Mouse (Mus musculus): ENCODE data around the gene Rap2c. TPM values are rescaled to one million over a fixed set of nuclear protein-coding genes. Genes with fewer than 3 reads are reported as not detected.

Gene Rap2c
- polyA plus RNA-seq, 1 experiment from 2014 or later, result 10.9 TPM

DNA sequence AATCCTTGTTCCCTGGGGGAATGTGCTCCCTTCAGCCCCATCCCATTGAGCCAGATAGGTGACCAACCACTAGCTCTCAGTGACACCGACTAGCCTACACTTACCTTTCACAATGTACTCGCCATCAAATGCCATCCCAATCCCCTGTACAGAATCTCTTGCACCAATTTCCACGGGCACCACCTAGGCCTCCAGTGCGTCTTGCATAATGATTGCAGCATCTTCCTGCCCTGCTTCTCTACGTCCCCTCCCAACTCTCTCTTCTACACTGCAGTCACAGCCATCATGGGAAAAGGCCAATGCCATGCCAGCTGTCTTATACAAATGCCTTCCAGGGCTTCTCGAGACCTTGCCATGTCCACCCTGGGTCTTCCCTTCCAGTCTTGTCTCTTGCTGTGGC is 27.9 kb downstream of the Rap2c start:
- no peak overlapping the region for H3K4me2 ChIP-seq (ENCODE audit: low read length)
- H3K9ac ChIP-seq (ENCODE audit: low read depth, low read length), result no peak overlapping the region
- WGBS, result 88% methylated on average over 6 of the region's 6 CpGs
- H3K27me3 ChIP-seq (ENCODE audit: control insufficient read depth, insufficient read depth, low read depth, low read length), result no peaks in the 10 kb centered on the region
- no peaks in the 10 kb centered on the region for H3K9me3 ChIP-seq (replicated peaks; ENCODE audit: control insufficient read depth, low read length, poor library complexity, severe bottlenecking)
- H3K4me3 ChIP-seq (ENCODE audit: low read depth, low read length), result no peak overlapping the region
- no peaks in the 10 kb centered on the region for H3K4me1 ChIP-seq (ENCODE audit: control insufficient read depth, insufficient read depth, low read length)
- no peaks in the 10 kb centered on the region for H3K36me3 ChIP-seq (ENCODE audit: control insufficient read depth, insufficient read depth, low read length)
- no peak for ATAC-seq
- H3K27ac ChIP-seq (ENCODE audit: low read length), result no peak overlapping the region

DNA sequence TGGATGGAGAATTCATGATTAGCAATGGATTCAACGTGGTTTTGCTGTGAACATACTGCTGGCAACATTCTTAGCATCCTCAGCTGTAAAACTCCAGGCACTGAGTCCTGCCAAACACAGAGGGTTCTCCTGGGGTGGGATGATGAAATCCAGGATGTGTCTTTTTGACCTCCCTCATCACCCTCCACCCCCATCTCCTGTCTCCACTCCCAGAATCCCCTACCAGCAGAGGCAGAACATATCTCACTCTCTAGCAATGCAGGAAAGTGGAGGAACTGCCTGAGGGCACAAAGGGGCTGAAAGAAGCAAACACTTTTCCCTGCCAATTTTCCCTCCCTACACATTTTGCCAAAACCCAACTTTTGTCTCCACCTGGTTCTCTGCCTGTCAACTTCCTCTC is 29.2 kb downstream of the Rap2c start:
- 40% methylated on average over 1 of the region's 1 CpGs for WGBS
- no peak for ATAC-seq
- H3K9ac ChIP-seq (ENCODE audit: low read depth, low read length), result no peak overlapping the region
- no peaks in the 10 kb centered on the region for H3K4me1 ChIP-seq (ENCODE audit: control insufficient read depth, insufficient read depth, low read length)
- H3K36me3 ChIP-seq (ENCODE audit: control insufficient read depth, insufficient read depth, low read length), result no peaks in the 10 kb centered on the region
- H3K4me2 ChIP-seq (ENCODE audit: low read length), result no peak overlapping the region
- H3K9me3 ChIP-seq (replicated peaks; ENCODE audit: control insufficient read depth, low read length, poor library complexity, severe bottlenecking), result no peaks in the 10 kb centered on the region
- no peaks in the 10 kb centered on the region for H3K27me3 ChIP-seq (ENCODE audit: control insufficient read depth, insufficient read depth, low read depth, low read length)
- no peak overlapping the region for H3K27ac ChIP-seq (ENCODE audit: low read length)
- H3K4me3 ChIP-seq (ENCODE audit: low read depth, low read length), result no peak overlapping the region

DNA sequence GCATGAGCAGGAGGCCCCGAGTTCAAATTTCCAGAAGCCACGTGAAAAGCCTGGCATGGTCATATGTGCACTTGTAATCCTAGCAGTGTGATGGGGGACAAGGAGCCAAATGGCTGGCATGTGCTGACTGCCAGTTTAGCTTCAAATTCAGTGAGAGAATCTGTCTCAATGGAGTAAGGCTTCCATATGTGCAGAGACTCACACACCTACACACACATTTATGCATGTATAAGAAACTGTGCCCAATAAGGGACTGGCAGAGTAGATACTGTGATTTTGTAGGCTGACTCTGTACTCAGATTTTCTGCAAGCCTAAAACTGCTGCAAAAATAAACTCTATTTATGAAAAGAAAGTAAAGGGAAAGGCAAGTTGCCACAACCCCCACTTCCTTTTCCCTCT is 39.4 kb downstream of the Rap2c start:
- Histone ChIP-seq H3K27me3 (ENCODE audit: control insufficient read depth, insufficient read depth, low read depth, low read length) (no peaks in the 10 kb centered on the region), H3K9me3 (replicated peaks; ENCODE audit: control insufficient read depth, low read length, poor library complexity, severe bottlenecking) (no peaks in the 10 kb centered on the region), H3K36me3 (ENCODE audit: control insufficient read depth, insufficient read depth, low read length) (no peaks in the 10 kb centered on the region), H3K9ac (ENCODE audit: low read depth, low read length) (no peak overlapping the region), H3K27ac (ENCODE audit: low read length) (no peak overlapping the region), H3K4me2 (ENCODE audit: low read length) (no peak overlapping the region), H3K4me1 (ENCODE audit: control insufficient read depth, insufficient read depth, low read length) (no peaks in the 10 kb centered on the region), H3K4me3 (ENCODE audit: low read depth, low read length) (no peak overlapping the region)
- ATAC-seq, result no peak
- 81% methylated on average over 2 of the region's 2 CpGs for WGBS

DNA sequence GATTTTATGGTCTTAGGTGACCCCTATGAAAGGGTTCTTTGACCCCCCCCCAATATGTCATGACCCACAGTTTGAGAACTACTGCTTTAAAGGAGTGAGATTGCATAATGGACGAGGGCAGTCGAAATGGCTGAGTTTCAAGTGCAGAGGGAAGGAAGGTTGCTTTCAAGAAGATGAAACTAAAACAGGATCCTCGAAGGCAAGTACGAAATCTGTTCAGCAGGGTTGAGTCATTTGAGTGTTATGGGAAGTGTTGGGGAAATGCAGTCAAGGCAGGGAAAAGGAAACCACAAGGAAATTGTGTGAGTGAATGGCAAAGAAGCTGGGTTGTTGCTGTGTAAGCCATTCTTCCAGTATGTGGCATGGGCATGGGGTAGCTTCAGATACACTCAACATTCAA is 45.7 kb downstream of the Rap2c start:
- H3K9me3 ChIP-seq (replicated peaks; ENCODE audit: control insufficient read depth, low read length, poor library complexity, severe bottlenecking), result no peaks in the 10 kb centered on the region
- WGBS, result 86% methylated on average over 4 of the region's 4 CpGs
- H3K36me3 ChIP-seq (ENCODE audit: control insufficient read depth, insufficient read depth, low read length), result no peaks in the 10 kb centered on the region

DNA sequence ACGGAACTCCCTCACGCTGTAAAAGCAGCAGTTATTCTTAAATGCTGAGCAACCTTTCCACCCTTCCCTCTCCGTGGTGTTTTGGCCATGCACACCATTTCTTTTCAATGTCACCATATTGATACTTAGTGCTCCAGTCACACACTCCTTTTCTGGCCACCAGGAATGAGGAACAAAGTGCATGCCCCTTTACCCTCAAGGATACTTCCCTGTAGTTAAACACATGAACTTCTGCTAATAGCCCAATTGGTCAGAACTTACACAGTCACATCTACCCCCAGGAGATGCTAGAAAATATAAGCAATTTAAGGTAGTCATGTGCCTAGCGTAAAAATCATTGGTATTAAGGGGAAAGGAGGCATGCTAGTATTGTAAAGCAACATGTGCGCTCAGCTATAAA is 47.9 kb downstream of the Rap2c start:
- Histone ChIP-seq H3K9me3 (replicated peaks; ENCODE audit: control insufficient read depth, low read length, poor library complexity, severe bottlenecking) (no peaks in the 10 kb centered on the region), H3K27me3 (ENCODE audit: control insufficient read depth, insufficient read depth, low read depth, low read length) (no peaks in the 10 kb centered on the region), H3K4me3 (ENCODE audit: low read depth, low read length) (no peak overlapping the region), H3K4me1 (ENCODE audit: control insufficient read depth, insufficient read depth, low read length) (no peaks in the 10 kb centered on the region), H3K9ac (ENCODE audit: low read depth, low read length) (no peak overlapping the region), H3K36me3 (ENCODE audit: control insufficient read depth, insufficient read depth, low read length) (no peaks in the 10 kb centered on the region), H3K27ac (ENCODE audit: low read length) (no peak overlapping the region), H3K4me2 (ENCODE audit: low read length) (no peak overlapping the region)
- 82% methylated on average over 5 of the region's 5 CpGs for WGBS
- ATAC-seq, result no peak

More for the DNA sequence above, 45.7 kb downstream of the Rap2c start:
- H3K9ac ChIP-seq (ENCODE audit: low read depth, low read length), result no peak overlapping the region
- H3K4me3 ChIP-seq (ENCODE audit: low read depth, low read length), result no peak overlapping the region
- no peaks in the 10 kb centered on the region for H3K4me1 ChIP-seq (ENCODE audit: control insufficient read depth, insufficient read depth, low read length)
- H3K27ac ChIP-seq (ENCODE audit: low read length), result no peak overlapping the region
- no peaks in the 10 kb centered on the region for H3K27me3 ChIP-seq (ENCODE audit: control insufficient read depth, insufficient read depth, low read depth, low read length)
- ATAC-seq, result no peak
- H3K4me2 ChIP-seq (ENCODE audit: low read length), result no peak overlapping the region

DNA sequence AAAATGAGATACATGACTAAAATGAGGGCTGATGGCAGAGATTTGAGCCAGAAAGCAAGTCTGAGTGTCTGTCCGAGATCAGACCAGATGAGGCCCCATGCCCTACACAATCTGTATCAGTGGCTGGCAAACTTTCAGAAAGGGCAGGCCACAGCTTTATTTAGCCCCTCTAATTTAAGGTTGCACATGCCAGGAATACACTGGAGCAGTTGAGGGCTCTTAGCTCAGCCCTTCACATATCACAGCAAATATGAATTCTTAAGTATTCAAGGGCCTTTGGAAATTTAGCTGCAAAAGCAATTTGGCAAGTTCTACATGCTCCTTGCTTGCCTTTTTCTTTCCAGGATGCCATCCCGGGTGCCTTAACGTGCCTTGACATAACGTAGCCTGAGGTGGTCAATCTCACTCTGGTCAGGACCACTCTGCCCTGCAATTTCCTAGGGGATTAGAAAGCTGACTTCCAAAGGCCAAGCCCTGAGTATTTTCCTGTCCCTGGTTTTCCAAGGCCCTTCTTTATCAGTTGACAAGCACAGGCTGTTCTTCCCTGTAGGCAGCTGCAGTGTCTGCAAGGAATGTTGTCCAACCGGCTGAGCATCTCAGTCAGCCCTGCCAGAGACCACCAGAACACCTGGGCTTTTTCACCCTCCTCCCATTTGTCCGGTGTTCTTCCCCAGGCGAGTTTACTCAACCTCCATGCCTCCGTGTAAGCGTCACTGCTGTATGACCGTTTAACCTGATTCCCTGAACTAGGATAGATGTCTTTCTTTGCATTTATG is 49.5 kb downstream of the Rap2c start:
- Histone ChIP-seq H3K4me3 (ENCODE audit: low read depth, low read length) (no peak overlapping the region), H3K9me3 (replicated peaks; ENCODE audit: control insufficient read depth, low read length, poor library complexity, severe bottlenecking) (no peaks in the 10 kb centered on the region), H3K27me3 (ENCODE audit: control insufficient read depth, insufficient read depth, low read depth, low read length) (no peaks in the 10 kb centered on the region), H3K4me1 (ENCODE audit: control insufficient read depth, insufficient read depth, low read length) (no peaks in the 10 kb centered on the region), H3K4me2 (ENCODE audit: low read length) (no peak overlapping the region), H3K27ac (ENCODE audit: low read length) (no peak overlapping the region), H3K36me3 (ENCODE audit: control insufficient read depth, insufficient read depth, low read length) (no peaks in the 10 kb centered on the region), H3K9ac (ENCODE audit: low read depth, low read length) (no peak overlapping the region)
- 72% methylated on average over 10 of the region's 10 CpGs for WGBS
- ATAC-seq, result no peak

DNA sequence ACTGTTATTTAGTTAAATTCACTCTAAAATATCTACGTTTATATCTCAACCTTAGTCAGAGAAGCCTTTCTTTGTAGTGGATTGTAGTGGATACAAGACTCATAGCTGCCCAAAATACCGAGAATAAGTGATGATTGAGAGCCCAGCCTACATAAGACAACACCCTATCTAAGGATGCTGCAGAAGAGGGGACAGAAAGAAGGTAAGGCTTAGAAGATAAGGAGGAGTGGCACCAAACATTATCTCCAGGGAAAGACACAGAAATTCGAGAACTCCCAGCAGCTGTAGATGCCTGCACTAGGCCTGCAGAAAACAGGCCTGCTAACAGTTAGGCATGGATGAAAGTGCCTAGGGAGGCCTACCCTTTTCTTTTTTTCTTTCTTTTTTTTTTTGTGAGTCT is 52.7 kb downstream of the Rap2c start:
- 79% methylated on average over 3 of the region's 3 CpGs for WGBS
- no peaks in the 10 kb centered on the region for H3K27me3 ChIP-seq (ENCODE audit: control insufficient read depth, insufficient read depth, low read depth, low read length)
- no peak overlapping the region for H3K4me3 ChIP-seq (ENCODE audit: low read depth, low read length)
- no peak for ATAC-seq
- no peaks in the 10 kb centered on the region for H3K4me1 ChIP-seq (ENCODE audit: control insufficient read depth, insufficient read depth, low read length)
- H3K4me2 ChIP-seq (ENCODE audit: low read length), result no peak overlapping the region
- H3K36me3 ChIP-seq (ENCODE audit: control insufficient read depth, insufficient read depth, low read length), result no peaks in the 10 kb centered on the region
- no peak overlapping the region for H3K9ac ChIP-seq (ENCODE audit: low read depth, low read length)
- H3K9me3 ChIP-seq (replicated peaks; ENCODE audit: control insufficient read depth, low read length, poor library complexity, severe bottlenecking), result no peaks in the 10 kb centered on the region
- H3K27ac ChIP-seq (ENCODE audit: low read length), result no peak overlapping the region

DNA sequence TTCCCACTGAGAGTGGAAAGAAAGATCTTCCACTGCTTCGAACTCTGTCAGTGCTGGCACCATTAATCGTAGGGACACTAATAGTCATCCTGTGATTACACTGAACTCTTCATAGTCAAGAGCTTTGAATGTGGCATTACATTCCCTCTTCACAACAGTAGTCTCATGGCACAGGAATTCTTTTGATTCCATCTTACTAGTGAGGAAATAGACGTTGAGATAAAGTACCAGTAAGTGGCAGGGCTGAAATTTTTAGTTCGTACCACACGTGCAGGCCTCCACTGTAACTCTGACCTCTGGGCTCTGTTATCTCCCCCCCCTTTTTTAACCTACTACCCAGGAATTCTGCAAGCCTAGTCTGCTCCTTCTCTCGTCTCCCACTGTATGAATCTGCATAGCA is 54.9 kb downstream of the Rap2c start:
- Histone ChIP-seq H3K27ac (ENCODE audit: low read length) (no peak overlapping the region), H3K36me3 (ENCODE audit: control insufficient read depth, insufficient read depth, low read length) (no peaks in the 10 kb centered on the region), H3K27me3 (ENCODE audit: control insufficient read depth, insufficient read depth, low read depth, low read length) (no peaks in the 10 kb centered on the region), H3K4me1 (ENCODE audit: control insufficient read depth, insufficient read depth, low read length) (no peaks in the 10 kb centered on the region), H3K9me3 (replicated peaks; ENCODE audit: control insufficient read depth, low read length, poor library complexity, severe bottlenecking) (no peaks in the 10 kb centered on the region), H3K4me3 (ENCODE audit: low read depth, low read length) (no peak overlapping the region), H3K9ac (ENCODE audit: low read depth, low read length) (no peak overlapping the region), H3K4me2 (ENCODE audit: low read length) (no peak overlapping the region)
- 79% methylated on average over 6 of the region's 6 CpGs for WGBS
- ATAC-seq, result no peak
